Mouse (Mus musculus): Measurements from ENCODE around the gene Sh3pxd2a. TPM values are rescaled to one million over a fixed set of nuclear protein-coding genes. Genes with fewer than 3 reads are reported as not detected.

Gene Sh3pxd2a
- total RNA-seq, 1 experiment from 2014 or later = 2.1 TPM

- ATAC-seq (replicated peaks; ENCODE audit: low read depth, poor library complexity, severe bottlenecking) = no peak
Measured at GRCm38 (mm10) chr19:47460120-47460960, 3.9 kb downstream of the Sh3pxd2a start.

- ATAC-seq (replicated peaks; ENCODE audit: low read depth, poor library complexity, severe bottlenecking) = no peak
Measured at GRCm38 (mm10) chr19:47459214-47459613, 5.0 kb downstream of the Sh3pxd2a start.

DNA sequence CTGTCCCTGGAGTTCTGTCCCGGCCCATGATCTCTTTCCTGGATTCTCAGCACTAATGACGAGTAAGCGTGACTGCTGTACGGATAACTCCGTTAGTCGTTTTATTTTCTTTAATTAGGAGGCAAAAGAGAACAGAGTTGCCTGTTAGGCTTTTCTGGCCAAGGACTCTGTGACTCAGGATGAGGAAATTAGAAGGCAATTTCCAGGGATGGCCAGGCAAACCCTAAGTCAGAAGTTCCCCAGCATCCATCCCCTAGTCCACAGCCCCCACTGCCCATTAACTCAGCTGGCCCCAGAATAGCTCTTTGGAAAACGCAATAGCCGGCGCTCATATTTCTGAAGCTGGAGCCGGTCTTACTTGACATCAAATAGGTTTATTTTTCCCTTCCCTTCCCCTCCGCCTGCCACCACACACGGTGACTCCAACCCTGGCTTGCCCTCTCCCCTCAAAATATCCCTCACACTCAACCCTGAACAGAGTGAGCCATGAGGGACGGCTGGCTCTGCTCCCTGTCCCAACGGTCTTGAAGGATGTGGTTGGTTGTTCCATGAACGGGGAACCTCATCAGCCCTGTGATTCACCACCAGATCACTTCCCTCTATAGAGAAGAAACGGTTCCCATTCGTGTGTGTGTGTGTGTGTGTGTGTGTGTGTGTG is 5.6 kb downstream of the Sh3pxd2a start:
- ATAC-seq (replicated peaks; ENCODE audit: low read depth, poor library complexity, severe bottlenecking) = peak; percentile 51

- ATAC-seq (replicated peaks; ENCODE audit: low read depth, poor library complexity, severe bottlenecking) = no peak
Measured at GRCm38 (mm10) chr19:47457711-47458503, 6.3 kb downstream of the Sh3pxd2a start.

- no peak for ATAC-seq (replicated peaks; ENCODE audit: low read depth, poor library complexity, severe bottlenecking)
Measured at GRCm38 (mm10) chr19:47456021-47456420, 8.2 kb downstream of the Sh3pxd2a start.

DNA sequence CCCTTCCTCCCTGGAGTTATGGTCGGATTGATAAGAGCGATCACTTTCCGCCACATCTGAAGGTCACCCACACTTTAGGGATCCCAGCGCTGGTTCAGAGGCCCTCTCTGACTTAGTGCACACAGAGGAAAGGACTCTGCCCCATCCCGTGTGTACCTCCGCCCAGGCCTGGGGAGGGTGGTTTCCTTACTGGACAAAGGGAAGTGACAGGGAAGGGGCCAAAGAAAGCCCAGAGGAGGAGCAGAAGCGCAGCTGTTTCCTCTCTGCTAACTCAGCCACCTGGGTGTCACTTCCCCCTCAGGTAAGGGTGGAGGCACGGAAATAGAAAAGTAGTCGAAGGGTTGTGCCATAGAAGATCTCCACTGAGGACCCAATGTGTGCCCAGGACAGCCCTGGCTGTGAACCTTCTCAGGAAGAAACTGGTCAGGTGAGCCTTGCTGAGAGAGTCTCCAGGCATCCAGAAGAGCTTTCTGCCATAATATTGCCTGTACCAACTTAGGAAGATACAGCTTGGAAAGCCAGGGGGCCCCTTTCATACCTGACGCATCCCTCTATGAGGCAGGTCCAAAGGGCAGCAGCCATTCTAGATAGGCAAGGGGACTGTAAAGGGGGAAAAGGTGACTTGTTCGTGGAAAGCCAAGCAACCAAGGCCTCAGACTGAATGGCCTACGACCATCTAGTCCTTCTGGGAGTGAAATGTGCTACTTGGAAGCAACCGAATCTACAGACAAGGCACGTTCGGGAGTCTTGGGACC is 9.0 kb downstream of the Sh3pxd2a start:
- no peak for ATAC-seq (replicated peaks; ENCODE audit: low read depth, poor library complexity, severe bottlenecking)

DNA sequence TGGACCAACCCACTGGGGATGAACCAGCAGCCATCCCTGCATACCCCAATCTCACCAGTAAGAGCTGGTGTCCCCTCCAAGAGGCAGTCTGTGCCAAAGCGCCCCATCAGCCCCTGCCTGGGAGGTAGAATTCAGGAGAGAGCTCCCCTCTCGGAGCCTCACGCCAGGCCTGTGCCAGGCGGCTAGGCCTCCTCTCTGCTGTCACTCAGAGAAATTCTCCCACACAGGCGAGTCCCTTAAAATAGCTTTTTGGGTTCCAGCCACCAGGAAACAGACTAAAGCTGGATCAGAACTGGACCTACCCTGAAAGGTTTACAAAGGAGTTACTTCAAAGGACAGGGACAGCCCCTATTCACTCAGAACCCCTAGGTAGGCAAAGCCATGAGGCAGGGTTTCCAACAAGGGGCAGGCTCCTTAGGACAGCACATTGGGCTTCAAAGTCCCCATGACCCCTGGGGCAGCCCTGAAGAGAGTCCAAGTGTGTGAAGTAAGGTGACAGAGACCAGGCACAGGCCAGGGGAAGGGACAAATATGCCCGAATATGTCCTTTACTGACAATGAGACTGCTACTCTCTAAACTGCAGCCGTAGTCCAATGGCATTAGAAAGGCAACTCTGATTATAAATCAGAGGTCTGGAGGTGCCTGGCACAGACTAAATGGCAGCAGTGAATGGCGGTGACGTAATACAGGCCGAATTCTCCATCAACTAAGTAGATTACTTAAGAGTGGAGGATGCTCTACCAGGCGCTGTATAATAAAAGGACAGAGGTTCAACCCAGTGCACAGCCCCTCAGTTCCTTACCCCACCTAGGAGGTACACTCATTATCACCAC is 9.8 kb downstream of the Sh3pxd2a start:
- no peak for ATAC-seq (replicated peaks; ENCODE audit: low read depth, poor library complexity, severe bottlenecking)

DNA sequence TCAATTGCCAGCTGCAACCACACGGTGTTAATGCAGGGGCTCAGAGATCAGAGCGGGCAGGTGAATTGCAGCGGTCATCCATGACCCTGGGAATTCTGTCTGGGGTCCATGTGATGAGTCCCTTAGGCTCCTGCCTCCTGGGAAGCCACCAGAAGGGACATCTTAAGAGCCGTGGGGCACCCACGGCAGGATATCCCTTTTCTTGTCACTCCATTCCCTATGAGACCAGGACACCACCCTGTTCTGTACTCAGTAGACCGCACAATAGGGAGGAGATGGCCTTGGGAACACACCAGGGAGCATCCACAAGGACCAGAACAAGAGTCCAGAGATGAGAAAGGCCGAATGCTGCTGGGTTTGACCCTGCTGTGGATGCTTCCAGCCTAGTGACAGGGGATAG is 10.8 kb downstream of the Sh3pxd2a start:
- ATAC-seq (replicated peaks; ENCODE audit: low read depth, poor library complexity, severe bottlenecking) = no peak

DNA sequence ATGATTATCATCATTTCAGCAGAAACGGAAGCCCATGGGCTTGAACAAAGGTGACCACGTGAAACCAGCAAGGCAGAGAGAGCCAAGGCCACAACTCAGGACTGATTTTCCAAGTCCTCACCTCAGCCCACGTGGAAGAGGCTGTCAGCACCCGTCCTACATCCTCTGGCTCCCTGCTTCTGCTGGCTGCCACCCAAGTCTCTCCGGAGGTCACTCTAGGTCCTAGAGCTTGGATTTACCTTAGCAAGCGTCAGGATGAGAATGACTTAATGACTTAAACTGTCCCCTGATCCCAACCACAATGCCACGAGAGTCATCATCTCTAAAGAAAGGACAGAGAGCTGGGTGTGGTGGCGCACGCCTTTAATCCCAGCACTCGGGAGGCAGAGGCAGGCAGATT is 11.5 kb downstream of the Sh3pxd2a start:
- ATAC-seq (replicated peaks; ENCODE audit: low read depth, poor library complexity, severe bottlenecking) = no peak

DNA sequence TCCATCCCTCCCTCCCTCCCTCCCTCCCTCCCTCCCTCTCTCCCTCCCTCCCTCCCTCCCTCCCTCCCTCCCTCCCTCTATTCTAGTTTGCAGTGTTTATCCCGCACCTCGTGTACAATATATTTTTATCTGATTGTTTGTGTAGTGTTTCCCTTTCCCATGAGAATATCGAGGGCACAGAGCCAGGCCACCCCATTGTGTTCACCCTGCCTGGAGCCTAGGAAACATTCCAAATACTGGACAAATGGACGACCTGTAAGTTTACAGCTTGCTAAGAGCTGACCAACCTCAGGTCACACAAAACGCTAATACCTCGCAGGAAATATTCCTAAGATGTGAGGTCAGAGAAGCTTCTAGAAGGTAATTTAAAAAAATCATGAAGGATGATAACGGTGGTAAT is 12.0 kb downstream of the Sh3pxd2a start:
- no peak for ATAC-seq (replicated peaks; ENCODE audit: low read depth, poor library complexity, severe bottlenecking)

DNA sequence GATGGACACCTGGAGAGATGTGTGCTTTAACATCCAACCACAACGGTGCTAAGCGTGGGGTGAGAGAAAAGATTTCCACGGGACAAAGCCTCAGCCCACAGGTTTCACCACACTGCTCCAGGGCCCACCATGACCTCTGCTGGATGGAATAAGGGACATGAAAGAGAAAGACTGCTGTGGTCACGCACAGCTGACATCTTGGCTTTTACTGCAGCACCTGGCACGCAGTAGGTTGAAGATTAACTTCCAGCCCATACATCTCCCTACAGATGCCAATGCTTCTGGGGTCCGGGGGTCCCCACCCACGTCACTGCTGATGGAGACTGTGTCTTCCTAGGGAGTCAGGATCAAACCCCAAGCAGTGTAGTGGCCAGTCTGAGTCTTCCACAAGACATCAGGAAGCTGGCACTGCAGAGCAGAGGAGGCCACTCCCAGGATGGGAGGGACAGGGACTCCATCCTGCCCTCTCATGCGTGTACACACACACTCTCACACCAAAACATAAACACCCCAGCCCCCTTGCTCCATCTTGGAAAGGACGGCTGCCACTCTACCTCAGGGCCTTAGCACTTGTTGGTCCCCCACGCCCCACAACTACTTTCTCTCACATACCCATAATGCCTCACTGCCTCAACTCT is 12.6 kb downstream of the Sh3pxd2a start:
- no peak for ATAC-seq (replicated peaks; ENCODE audit: low read depth, poor library complexity, severe bottlenecking)

- no peak for ATAC-seq (replicated peaks; ENCODE audit: low read depth, poor library complexity, severe bottlenecking)
Measured at GRCm38 (mm10) chr19:47450261-47451137, 13.7 kb downstream of the Sh3pxd2a start.

DNA sequence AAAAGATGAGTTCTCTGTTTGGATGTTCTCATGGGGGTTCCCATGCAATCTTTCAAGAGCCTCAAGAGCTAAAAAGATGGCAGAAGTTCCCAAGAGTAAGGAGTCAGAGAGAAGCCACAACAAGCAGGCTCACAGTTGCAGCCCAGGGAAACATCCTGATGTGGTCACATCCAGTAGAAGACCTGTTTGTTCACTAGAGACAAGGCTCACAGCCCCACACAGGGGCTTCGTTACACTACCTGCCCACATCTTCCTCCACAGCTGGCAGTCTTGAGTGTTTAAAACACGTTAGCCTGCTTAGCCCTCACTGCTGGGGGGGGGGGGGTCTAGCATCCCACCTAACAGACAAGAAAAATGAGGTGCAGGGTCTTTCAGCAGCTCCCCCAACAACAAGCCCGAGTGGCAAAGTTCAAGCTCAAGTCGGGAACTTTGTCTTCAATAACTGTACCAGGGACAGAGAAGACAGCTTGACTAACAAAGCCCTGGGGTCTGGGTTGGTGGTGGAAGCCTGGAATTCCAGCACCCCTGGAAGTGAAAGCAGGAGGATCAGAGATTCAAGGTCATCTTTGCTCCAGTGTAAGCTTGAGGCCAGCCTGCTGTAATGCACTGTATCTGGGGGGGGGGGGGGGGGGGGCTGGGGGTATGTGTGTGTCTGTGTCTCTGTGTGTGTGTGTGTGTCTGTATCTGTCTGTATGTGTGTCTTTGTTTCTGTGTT is 14.5 kb downstream of the Sh3pxd2a start:
- no peak for ATAC-seq (replicated peaks; ENCODE audit: low read depth, poor library complexity, severe bottlenecking)

DNA sequence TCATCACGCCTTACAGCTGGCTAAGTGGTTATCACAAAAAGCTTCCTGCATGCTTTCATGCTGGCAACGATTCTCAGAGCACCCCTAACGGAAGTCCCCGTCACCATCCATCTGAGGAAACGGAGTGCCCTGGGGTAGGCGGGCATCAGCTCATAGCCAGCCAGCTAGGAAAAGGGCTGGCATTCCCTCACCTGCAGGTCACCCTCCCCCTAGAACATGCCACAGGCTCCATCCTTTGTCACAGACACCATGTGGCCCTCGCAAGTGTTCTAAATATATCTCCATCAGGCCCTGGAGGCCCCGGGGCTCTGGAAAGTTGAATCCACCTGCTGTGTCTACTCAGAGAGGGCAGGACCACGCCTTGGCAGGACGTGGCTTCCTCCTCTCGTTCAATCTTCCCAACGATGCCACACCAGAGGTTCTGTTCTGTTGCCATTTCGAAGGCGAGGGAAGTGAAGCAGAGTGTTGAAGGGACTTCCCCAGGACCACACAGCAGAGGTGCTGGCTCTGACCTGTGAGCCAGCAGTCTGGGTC is 15.5 kb downstream of the Sh3pxd2a start:
- ATAC-seq (replicated peaks; ENCODE audit: low read depth, poor library complexity, severe bottlenecking) = peak; percentile 64

- ATAC-seq (replicated peaks; ENCODE audit: low read depth, poor library complexity, severe bottlenecking) = peak; percentile 55
Measured at GRCm38 (mm10) chr19:47446841-47447365, 17.3 kb downstream of the Sh3pxd2a start.

DNA sequence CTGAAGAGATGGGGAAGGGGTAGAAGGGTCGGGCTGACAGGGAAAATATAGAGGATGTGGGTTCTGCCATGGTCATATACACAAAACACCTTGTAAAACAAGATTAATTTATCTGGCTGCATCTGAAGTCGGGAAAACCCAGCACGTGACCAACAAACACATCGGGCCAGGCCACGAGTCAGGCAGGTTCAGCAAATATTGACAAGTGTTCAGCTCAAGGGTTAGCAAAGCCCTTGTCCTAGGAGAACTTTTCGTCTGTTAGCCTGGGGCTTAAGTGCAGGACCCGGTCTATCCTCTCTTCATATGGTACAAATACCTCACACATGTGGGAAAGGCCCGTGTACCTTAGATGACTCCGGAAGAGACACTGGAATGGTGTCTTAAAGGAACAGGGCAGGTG is 18.1 kb downstream of the Sh3pxd2a start:
- ATAC-seq (replicated peaks; ENCODE audit: low read depth, poor library complexity, severe bottlenecking) = no peak

- no peak for ATAC-seq (replicated peaks; ENCODE audit: low read depth, poor library complexity, severe bottlenecking)
Measured at GRCm38 (mm10) chr19:47445726-47446125, 18.5 kb downstream of the Sh3pxd2a start.

All from common myeloid progenitor, adult 5-6 weeks (primary cell).